Mouse (Mus musculus): ENCODE results near the gene Vmn2r90. TPM values are rescaled to one million over a fixed set of nuclear protein-coding genes. Genes with fewer than 3 reads are reported as not detected.

Vmn2r90 gene
- polyA plus RNA-seq, 1 experiment, result not detected

GRCm38 (mm10) chr17:17762614-17763293, 59.2 kb downstream of the Vmn2r90 start:
- H3K27ac ChIP-seq (ENCODE audit: insufficient read depth, low read depth, low read length), result no peak overlapping the region
- TF ChIP-seq CTCF (IDR thresholded peaks at IDR 0.05; ENCODE audit: low read depth, low read length), result no peak
- TF ChIP-seq POLR2A (IDR thresholded peaks at IDR 0.05; ENCODE audit: borderline replicate concordance, low read depth, low read length), result no peak
- H3K4me1 ChIP-seq (ENCODE audit: control insufficient read depth, insufficient read depth, low read length), result peaks cover 5% of the 10 kb centered on the region; the same call in 1 of the 2 replicates
- no peak overlapping the region for H3K4me3 ChIP-seq (ENCODE audit: insufficient read depth, low read length)

- TF ChIP-seq CTCF (IDR thresholded peaks at IDR 0.05; ENCODE audit: low read depth, low read length) (no peak), POLR2A (IDR thresholded peaks at IDR 0.05; ENCODE audit: borderline replicate concordance, low read depth, low read length) (no peak)
- H3K27ac ChIP-seq (ENCODE audit: insufficient read depth, low read depth, low read length), result no peak overlapping the region
Observed at GRCm38 (mm10) chr17:17764206-17764605, 60.7 kb downstream of the Vmn2r90 start.

GRCm38 (mm10) chr17:17766481-17766880, 62.9 kb downstream of the Vmn2r90 start:
- H3K27ac ChIP-seq (ENCODE audit: insufficient read depth, low read depth, low read length), result no peak overlapping the region
- peaks cover 5% of the 10 kb centered on the region; the same call in 1 of the 2 replicates for H3K4me1 ChIP-seq (ENCODE audit: control insufficient read depth, insufficient read depth, low read length)
- H3K4me3 ChIP-seq (ENCODE audit: insufficient read depth, low read length), result no peak overlapping the region
- TF ChIP-seq POLR2A (IDR thresholded peaks at IDR 0.05; ENCODE audit: borderline replicate concordance, low read depth, low read length), result no peak
- no peak for TF ChIP-seq CTCF (IDR thresholded peaks at IDR 0.05; ENCODE audit: low read depth, low read length)

More at GRCm38 (mm10) chr17:17764206-17764605, 60.7 kb downstream of the Vmn2r90 start:
- Histone ChIP-seq H3K4me3 (ENCODE audit: insufficient read depth, low read length) (no peak overlapping the region), H3K4me1 (ENCODE audit: control insufficient read depth, insufficient read depth, low read length) (peaks cover 5% of the 10 kb centered on the region; the same call in 1 of the 2 replicates)

Other genes starting within 250 kb of the Vmn2r90 start
- 54.1 and 58.0 TPM in 2 replicates for gene Lnpep, start 78.7 kb upstream of the Vmn2r90 start, polyA plus RNA-seq (2012; ENCODE audit: insufficient read depth, insufficient read length, missing spikeins)
- gene Spaca6, start 123.4 kb downstream of the Vmn2r90 start, polyA plus RNA-seq (2012; ENCODE audit: insufficient read depth, insufficient read length, missing spikeins), result 110 and 127 TPM in 2 replicates
- gene Has1, start 151.5 kb downstream of the Vmn2r90 start, polyA plus RNA-seq (2012; ENCODE audit: insufficient read depth, insufficient read length, missing spikeins), result not detected in 2 replicates
- 17.9 and 19.5 TPM in 2 replicates for gene Fpr1, start 180.2 kb downstream of the Vmn2r90 start, polyA plus RNA-seq (2012; ENCODE audit: insufficient read depth, insufficient read length, missing spikeins)
- gene Fpr2, start 184.1 kb downstream of the Vmn2r90 start, polyA plus RNA-seq (2012; ENCODE audit: insufficient read depth, insufficient read length, missing spikeins), result 54.1 and 56.6 TPM in 2 replicates
- gene Fpr3, start 184.1 kb downstream of the Vmn2r90 start, polyA plus RNA-seq (2012; ENCODE audit: insufficient read depth, insufficient read length, missing spikeins), result not detected in 2 replicates